Mouse (Mus musculus) splenic B cell, adult 2 months (primary cell): ENCODE results near the gene Hba-a1.
"Not testable (repeated sequence)": the region's sequence is repeated elsewhere in the genome, so short reads cannot be mapped to it uniquely, and the experiment has no call there.

Experiments
- DNase-seq: peaks from one replicate; pipeline ENCODE4 v3.0.0-alpha.2; 2011; ENCODE audit warnings: low read depth, low spot score
- H3K27me3 ChIP-seq: 2 replicates; pipeline ENCODE4 v1.6.1; 2012; ENCODE audit warnings: mild to moderate bottlenecking, low read length, moderate library complexity, mixed read lengths; ENCODE audit not compliant: control insufficient read depth, poor library complexity, insufficient read depth, severe bottlenecking
- H3K36me3 ChIP-seq: 2 replicates; pipeline ENCODE4 v1.6.1; 2012; ENCODE audit warnings: mild to moderate bottlenecking, low read length, moderate library complexity, mixed read lengths; ENCODE audit not compliant: control insufficient read depth, poor library complexity, insufficient read depth, severe bottlenecking

Gene Hba-a1

DNA sequence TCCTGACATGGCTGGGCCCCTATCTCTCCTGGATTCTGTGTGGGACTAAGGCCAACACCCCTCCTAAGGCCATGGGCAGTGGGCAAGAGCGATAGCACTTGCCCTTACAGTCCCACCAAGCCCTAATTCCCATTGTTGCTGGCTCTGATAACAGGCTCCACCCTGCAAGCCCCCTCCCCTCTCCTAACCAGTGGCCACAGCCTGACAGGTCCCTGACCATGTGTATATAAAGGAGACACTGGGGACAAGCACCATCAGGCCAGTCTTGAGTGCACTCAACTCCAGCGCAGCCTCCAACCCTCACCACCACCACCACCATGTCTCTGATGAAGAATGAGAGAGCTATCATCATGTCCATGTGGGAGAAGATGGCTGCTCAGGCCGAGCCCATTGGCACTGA lies 7.0 kb upstream of the Hba-a1 start, which contains the start of gene Hba-x:
Gene Hba-x, plus strand, starts transcription at position 54 of the 400 bp plus-strand sequence.
- no peaks in the 10 kb centered on the region for H3K27me3 ChIP-seq
- no peaks in the 10 kb centered on the region for H3K36me3 ChIP-seq
- DNase-seq: no peak

- no peak for DNase-seq
- Histone ChIP-seq H3K36me3 (no peaks in the 10 kb centered on the region), H3K27me3 (no peaks in the 10 kb centered on the region)
These were observed 5.4 kb upstream of the Hba-a1 start for GRCm38 (mm10) chr11:32277736-32278457.

DNA sequence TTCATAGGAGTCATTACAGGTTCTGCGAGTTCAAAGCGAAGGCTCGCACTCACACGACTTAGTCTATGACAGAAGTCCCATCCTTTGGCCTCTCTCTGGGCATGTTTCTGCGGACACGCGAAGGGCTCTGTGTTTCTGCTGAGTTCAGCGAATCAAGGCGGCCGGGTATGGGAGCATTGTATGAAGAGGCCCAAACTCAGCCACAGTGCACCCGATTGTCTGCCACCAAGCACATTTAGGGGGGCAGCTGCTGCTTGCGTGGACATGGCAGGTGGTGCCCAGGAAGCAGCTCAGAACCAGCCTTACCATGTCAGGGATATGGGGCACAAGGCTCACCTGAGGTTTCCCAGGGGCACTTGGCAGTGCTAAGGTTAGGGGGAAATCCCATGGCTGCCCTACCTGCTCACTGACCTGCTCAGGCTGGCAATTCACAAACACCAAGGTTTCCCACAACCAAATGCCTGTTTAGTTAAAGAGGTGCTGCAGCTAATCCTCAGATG lies 4.8 kb upstream of the Hba-a1 start:
- no peaks in the 10 kb centered on the region for H3K36me3 ChIP-seq
- no peak for DNase-seq
- no peaks in the 10 kb centered on the region for H3K27me3 ChIP-seq

- no peak for DNase-seq
- H3K27me3 ChIP-seq: no peaks in the 10 kb centered on the region
- H3K36me3 ChIP-seq: no peaks in the 10 kb centered on the region
These were observed 2.7 kb upstream of the Hba-a1 start for GRCm38 (mm10) chr11:32280646-32281045.

DNA sequence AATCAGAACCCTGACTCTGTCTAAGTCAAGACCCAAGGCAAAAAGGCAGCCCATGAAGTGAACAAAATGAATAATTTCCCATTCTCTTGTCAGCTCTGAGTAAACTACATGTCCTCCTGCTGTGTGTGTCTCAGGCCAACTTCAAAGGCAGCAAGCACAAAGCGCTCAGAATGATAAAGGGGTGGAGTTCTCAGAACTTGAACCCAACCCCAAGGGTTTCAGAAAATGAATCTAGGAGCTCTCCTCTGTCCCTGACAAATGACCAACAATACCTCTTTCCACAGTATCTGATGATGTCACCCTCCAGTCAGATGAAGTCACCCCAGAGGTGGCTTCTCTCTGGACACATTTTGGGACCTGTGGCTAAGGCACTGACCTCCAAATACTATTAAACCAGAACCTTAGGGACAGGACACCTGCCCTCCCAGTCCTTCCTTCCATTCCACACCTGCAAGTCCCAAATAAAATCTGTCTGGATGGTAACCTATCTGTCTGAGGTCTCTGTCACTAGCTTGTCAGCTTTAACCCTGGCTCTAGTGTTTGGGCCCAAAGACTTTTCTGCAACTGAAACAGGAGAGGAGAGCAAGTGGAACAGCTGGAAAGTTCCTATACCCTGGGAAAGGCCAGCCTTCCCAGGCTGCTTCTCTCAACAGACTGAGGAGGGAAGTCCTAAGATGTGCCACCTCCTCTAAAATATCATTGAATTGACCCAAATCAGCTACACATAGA lies 1.7 kb upstream of the Hba-a1 start:
- no peaks in the 10 kb centered on the region for H3K36me3 ChIP-seq
- DNase-seq: no peak
- H3K27me3 ChIP-seq: no peaks in the 10 kb centered on the region

DNA sequence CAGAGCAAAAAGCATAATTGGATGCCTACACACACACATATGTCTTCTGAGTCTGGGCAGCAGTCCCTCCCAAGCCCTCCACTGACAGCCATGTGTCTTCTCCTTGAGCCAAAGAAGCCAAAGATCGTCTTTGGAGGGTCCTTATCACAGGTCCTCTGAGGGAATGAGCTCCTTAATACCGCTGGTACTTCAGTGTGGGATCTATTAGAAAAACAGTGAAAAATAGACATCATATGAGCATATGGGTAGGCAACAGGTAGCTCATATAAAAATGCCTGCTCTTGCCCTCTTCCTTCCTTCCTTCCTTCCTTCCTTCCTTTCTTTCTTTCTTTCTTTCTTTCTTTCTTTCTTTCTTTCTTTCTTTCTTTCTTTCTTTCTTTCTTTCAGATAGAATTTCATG lies 1.3 kb downstream of the Hba-a1 start:
- not testable (repeated sequence) for H3K36me3 ChIP-seq, H3K27me3 ChIP-seq, DNase-seq

DNA sequence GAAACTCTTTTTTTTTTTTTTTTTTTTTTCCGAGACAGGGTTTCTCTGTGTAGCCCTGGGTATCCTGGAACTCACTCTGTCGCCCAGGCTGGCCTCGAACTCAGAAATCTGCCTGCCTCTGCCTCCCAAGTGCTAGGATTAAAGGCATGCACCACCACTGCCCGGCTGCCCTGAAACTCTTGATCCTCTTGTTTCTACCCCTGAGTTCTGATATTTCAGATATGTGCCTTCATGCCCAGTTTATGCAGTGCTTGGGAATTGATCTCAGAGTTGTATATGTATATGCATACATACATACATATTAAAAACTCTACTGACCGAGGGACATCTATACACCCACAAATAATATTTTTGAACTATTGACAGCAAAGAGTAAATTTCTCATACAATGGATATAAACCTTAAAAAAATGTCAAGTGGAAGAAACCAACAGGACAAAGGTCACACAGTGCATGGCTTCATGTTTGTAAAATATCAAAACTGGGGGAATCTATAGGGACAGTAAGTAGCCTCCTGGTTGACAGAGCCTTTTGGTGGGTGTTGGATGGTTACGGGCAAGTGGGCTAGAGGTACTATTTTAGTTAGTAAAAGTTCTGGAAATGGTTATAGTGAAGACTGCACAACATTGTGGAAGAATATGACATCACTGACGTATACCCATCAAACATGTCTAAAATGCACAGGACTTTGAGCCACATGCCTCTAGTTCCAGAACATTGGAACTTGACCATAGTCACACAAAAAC lies 1.9 kb downstream of the Hba-a1 start:
- H3K27me3 ChIP-seq: no peaks in the 10 kb centered on the region
- DNase-seq: no peak
- H3K36me3 ChIP-seq: no peaks in the 10 kb centered on the region

DNA sequence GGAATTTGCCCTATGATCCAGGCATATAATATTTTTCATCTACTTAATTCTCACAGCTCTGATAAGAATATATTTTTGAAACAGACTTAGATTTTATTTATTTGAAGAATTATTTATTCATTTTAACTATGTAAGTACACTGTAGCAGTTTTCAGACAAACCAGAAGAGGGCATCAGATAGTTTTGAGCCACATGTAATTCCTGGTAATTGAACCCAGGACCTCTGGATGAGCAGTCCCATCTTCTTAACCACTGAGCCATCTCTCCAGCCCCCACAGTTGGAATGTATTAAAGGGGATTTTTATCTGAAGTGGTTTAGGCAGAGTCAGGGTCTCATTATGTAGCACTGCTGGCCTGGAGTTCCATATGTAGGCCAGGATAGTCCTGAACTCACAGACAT lies 2.6 kb downstream of the Hba-a1 start:
- not testable (repeated sequence) for DNase-seq, H3K27me3 ChIP-seq, H3K36me3 ChIP-seq

DNA sequence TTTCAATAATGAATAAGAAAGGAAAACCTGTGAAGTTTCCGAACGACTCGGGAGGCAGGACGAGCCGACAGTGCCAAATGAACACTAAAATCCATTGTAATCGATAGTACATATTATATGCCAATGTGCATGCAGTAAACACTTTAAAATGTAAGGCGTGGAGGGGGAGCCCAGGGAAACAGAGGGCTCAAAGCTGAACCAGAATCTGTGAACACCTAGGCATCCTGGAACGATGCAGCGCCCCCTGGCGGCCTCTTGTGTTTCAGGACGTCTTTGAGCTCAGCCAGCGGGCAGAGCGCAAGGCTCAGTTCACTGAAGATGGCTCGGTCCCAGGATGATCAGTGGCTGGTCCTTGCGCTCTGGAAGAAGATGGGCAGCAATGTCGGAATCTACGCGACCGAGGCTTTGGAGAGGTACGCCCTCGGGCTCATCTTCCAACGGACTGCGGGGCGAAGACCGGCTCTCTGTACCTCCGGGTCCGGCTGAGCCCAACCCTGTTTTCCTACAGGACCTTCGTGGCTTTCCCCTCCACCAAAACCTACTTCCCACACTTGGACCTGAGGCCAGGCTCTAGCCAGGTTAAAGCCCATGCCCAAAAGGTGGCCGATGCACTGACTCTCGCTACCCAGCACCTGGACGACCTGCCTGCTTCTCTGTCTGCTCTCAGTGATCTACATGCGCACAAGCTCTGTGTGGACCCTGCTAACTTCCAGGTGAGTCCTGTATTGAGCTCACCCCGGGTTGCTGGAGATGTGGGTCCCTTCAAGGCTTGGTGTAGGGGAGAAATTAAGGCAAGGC lies 3.6 kb downstream of the Hba-a1 start, which contains the start of gene Hbq1b:
Gene Hbq1b, plus strand, starts transcription at position 271 of the 798 bp plus-strand sequence.
- peak; percentile 55 for DNase-seq
- not testable (repeated sequence) for H3K36me3 ChIP-seq, H3K27me3 ChIP-seq

DNA sequence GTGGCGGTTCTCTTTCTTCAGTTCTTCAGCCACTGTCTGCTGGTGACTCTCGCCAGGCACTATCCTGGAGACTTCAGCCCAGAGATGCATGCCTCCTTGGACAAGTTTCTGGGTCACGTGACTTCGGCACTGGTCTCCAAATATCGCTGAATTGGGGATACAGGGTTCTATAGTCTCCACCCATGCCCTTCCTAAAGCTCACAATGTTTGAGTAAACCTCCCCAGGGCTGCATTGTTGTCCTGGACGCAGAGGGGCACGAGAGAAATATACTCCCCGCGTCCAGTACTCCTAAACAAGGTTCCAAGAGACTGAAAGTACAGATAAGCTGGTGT lies 4.1 kb downstream of the Hba-a1 start:
- Histone ChIP-seq H3K27me3 (no peaks in the 10 kb centered on the region), H3K36me3 (no peaks in the 10 kb centered on the region)
- no peak for DNase-seq

GRCm38 (mm10) chr11:32292819-32293218 lies 9.5 kb downstream of the Hba-a1 start:
- H3K27me3 ChIP-seq, DNase-seq, H3K36me3 ChIP-seq: not testable (repeated sequence)

DNA sequence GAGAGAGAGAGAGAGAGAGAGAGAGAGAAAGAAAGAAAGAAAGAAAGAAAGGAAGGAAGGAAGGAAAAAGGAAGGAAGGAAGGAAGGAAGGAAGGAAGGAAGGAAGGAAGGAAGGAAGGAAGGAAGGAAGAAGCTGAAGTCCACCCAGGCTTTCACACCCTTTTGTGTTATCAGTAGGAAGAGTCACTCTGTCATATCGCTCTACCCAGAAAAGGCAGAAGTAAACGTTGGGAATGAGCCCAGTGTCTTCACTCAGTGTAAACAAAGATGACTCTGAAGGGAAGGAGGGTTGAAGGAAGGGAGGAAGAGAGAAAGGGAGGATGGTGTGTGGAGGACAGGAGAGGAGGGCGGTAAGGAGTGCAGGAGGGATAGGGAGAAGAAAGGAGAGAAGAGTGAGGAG lies 10.2 kb downstream of the Hba-a1 start:
- not testable (repeated sequence) for H3K36me3 ChIP-seq, H3K27me3 ChIP-seq, DNase-seq

DNA sequence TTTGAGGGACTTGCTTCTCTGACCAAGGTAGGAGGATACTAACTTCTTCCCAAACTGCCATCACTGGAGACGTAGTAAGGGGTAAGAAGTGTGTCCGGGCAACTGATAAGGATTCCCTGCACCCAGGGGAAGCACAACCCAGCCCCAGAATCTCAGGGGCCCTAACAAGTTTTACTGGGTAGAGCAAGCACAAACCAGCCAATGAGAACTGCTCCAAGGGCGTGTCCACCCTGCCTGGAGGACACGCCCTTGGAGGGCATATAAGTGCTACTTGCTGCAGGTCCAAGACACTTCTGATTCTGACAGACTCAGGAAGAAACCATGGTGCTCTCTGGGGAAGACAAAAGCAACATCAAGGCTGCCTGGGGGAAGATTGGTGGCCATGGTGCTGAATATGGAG lies 12.9 kb downstream of the Hba-a1 start, which contains the start of gene Hba-a2:
Gene Hba-a2, plus strand, starts transcription at position 287 of the 400 bp plus-strand sequence.
- H3K27me3 ChIP-seq, DNase-seq, H3K36me3 ChIP-seq: not testable (repeated sequence)

DNA sequence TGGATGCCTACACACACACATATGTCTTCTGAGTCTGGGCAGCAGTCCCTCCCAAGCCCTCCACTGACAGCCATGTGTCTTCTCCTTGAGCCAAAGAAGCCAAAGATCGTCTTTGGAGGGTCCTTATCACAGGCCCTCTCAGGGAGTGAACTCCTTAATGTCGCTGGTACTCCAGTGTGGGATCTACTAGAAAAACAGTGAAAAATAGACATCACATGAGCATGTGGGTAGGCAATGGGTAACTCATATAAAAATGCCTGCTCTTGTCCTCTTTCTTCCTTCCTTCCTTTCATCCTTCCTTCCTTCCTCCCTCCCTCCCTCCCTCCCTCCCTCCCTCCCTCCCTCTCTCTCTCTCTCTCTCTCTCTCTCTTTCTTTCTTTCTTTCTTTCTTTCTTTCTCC lies 14.1 kb downstream of the Hba-a1 start:
- not testable (repeated sequence) for H3K36me3 ChIP-seq, DNase-seq, H3K27me3 ChIP-seq
